Mouse (Mus musculus) skeletal muscle tissue, adult 2 months (tissue): ENCODE data around the gene Rerg.

Experiments
- DNase-seq: peaks from one replicate; pipeline ENCODE4 v3.0.0-alpha.2; 2012; ENCODE audit warnings: low read depth, low spot score

The Rerg gene

DNA sequence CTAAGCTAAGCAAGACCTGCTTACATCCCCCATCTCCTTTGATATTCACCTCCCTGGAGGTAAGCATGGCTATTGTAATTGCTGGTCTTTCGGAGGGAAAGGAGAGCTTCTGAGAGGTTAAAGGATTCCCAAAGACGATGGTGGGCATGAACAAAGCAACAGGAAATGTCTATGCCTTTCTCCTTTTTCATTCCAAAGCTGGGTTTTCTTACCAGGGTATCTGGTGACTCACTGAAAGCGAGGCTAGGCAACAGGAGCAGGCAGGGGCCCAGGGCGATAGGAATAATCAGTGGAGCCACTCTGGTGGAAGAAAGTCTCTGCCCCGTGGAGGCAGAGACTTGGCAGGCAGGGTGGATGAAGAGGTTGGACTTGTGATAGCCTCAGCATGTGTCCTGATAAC lies at the start of gene Rerg:
TSS of gene Rerg (minus strand) at position 272 of the 400 bp plus-strand sequence.
- DNase-seq = no peak

DNA sequence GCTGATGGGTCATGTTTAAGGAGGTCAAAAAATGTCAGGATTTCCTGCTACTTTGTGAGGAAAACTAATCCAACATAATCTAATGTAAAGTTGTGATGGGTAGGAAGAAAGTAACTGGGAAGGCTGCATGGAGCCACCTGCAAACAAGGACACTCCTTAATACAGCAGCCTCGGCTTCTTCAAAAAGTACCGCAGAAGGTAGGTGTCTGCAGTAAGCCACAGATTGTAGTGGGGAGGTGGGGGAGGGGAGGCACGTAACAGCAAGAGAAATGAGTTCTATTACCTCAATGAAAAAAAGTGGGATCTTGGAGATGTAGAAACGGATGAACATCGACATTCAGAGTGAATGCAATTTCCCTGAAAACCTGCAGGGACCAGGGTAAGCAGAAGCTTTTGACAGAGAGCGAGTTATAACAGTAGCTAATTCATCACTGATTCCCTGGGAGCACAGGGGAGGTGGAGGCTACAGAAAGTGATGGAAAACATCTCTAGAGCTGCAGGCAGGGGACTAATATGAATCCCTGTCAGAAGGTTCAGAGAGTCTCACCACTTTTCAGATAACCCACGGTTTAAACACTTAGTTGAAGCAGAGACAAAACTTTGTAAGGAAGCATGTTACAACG lies 47.7 kb upstream of the Rerg start:
- DNase-seq = no peak

DNA sequence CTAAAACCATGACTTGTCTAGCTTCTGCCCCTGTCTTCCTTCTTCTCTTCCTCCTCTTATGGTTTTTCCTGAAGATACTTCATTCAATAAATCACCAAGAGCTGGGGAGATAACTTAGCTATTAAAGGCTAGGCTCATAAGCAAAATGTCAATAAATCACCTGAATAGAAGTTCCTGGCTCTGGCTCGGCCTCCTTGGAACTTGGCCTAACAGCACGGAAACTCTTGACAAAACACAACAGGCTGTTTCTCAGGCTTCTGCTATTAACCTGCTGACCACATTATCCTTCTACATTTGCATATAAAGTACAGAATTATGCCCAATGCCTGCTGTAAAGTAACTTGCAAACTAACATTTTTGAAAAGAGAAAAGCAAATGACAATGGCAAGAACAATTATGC lies 41.1 kb upstream of the Rerg start:
- DNase-seq = no peak

DNA sequence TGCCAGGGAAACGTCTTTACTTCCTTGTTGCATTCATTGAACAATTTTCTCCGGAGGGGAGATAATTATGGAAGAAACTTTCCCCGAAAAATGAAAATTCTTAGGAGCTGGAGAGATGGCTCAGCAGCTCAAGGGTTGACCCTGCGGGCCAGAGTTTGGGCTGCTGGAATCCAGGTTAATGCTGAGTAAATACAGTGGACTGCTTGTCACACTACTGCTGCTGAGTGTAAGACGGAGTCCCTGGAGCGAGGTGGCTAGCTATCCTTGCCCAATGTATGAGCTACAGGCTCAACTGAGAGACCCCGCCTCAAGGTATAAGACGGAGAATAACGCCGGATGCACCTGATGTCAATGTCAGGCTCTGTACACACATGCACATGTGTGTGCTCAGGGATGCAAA lies 40.7 kb upstream of the Rerg start:
- no peak for DNase-seq

DNA sequence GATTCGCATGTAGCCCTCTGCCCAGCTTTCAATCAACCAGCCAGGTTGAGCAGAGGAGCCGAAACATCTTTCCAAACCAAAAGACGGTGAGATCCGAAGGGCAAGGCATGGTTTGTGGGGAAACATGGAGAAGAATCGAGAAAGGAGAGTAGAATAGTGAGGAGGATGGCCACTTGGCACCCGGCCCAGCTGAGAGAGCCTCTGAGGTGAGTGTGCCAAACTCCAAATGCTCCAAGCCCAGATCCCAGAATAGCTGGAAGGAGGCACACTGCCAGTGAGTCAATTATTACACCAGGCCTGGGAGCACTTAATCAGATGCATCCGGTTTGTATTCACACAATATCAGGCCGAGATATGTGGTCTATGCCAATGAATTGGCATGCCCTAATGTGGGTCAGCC lies 39.7 kb upstream of the Rerg start:
- no peak for DNase-seq

DNA sequence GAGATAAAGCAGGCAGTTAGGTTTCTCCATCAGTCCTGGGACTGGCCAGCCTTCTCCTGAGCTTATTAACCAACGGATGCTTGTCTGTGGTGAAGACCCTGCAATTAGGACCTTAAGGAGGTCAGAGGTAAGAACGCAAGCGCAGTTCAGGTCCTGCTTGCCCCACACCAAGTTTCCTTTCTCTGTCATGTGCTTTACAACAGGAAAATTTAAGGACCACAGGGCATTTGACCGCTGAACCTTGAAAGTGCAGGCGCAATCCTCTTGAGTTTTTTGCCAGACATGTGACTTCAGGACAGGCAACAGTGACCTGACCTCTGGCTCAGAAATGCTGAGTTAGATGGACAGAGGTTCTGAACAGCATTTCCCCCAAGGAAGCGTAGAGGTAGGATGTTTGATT lies 36.8 kb upstream of the Rerg start:
- DNase-seq = no peak

DNA sequence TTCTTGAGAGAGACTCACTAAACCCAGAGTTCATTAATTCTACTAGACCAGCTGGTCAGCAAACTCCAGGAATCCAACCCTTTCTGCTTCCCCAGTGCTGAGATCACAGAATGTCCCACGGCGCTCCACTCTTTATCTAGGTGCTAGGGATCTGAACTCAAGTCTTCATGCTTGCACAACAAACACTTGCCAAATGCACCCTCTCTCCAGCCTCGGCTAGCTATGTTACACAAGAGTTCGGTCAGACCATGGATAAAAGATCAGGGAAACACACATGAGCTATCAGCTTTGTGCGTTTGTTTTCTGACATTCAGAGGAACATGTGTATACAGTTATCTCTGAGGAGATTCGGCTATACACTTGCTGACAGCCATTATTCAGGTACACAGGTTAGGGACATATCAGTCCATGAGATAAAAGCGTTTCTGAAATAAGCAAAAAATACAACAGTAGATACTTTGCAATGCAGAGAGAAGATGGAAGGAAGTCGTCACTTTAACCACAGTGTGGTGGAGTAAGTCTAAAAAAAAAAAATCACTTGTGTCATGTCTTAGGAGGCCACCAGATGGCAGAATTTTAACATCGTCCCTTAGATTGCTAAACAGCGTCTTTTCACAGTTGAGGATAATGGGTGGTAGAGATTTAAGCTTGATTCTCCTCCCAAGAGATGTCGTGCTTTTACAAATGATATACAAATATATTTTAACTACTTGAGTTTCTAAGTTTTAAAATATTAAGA lies 35.5 kb upstream of the Rerg start:
- DNase-seq = no peak

DNA sequence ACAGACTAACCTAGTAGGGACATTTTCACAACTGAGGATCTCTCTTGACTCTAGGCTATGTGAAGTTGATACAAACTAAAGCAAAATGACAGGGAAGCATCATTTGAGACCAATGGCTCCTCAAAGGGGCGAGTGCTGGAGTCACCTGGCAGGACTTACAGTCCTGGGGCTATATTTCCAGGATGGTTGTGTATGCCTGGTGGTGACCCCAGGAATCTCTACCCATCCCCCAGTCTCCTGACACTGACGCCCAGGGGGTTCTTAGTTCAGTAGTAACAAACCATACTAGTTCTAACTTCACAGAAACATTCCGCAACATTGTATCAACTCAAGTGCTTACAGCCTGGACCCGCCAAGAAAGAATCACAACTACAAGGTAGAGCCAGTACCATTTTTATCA lies 32.4 kb upstream of the Rerg start:
- no peak for DNase-seq

DNA sequence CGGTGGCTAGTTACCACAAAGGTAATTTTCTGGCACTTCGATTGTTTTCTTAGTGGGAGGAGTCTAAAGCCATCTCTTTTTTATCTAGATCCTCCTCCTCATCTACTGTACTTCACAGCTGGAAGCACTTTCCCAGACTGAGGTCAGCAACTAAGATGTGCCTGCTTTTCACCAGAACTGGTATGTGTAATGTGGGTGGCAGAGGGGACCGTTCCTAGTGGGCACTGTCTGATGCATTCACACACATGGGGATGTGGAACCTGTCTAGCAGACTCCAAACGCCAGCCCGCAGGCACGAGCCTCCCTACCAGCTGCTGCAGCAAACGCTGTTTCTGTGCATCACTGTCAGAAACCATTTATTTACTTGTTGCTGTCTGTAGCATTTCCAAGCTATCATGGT lies 31.3 kb upstream of the Rerg start:
- no peak for DNase-seq

DNA sequence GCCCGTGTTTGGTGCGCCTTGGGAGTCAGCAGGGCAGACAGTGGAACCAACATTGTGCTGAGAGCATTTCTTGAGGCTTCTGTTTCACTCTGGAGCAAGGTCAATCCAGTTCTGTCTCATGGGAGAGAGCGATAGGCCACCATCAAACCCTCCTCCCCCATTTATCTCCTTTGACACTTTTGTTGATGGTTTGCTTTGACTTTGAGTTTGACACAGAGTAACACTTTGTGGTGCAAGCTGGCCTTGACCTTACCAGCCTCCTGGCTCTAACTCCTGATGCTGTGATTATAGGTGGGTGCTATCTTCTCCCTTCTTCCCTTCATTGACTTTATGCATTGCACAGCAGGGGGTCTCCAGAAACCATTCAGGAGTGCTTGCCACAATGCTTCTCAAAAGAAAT lies 30.9 kb upstream of the Rerg start:
- DNase-seq = no peak

DNA sequence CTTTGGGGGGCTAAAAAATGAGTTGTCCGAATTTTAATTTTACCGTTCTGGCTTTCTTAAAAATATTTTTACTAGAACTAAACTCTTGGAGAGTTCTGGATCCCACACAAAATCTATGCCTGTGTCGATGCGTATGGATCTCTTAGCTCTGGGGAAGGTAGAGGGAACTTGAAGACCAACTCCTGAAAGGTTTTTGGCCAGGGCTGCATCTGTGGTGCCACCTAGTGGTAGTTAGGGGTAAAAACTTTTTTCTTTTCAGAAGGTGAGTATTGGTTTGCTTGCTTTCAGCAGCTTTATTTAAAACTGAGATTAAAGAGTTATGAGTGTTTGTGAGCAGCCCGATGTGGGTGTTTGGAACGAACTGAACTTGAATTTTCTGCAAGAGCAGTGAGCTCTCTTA lies 21.8 kb upstream of the Rerg start:
- peak; percentile 17 for DNase-seq

DNA sequence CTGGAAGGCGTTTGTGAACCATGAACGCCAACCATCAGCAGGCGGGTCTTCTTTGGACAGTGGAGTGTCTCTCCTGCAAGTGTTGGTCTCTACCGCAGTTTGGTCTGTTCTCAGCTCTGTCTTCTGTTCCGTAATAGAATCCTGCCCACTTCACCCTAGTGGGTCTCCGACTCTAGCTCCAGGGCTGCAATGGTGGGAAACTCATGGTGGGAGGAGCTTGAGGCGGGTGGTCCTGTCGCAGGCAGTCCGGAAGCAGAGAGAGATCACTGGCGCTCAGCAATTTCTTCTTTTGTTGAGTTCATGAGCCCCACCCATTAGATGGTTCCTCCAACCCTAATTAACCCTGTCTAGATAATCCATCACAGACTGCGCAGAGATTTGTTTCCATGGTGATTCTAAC lies 20.7 kb upstream of the Rerg start:
- DNase-seq = no peak

DNA sequence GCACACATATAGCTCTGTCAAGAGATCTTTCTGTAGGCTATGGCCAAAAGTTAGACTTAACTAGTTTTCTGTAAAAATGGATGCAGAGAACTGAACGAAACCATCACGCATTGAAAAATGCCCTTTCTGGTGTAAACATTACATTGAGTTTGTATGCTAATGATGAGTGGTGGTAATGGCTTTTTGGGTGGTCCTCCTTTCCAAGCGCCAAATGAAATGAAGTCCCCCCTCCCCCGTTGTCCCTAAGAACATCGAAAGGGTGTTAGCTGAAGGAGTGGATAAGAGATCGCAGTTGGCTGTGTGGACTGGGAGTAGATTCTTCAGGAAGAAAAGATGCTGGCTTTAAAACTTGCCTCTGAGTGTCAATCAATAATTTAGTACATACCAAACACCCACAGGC lies 20.3 kb upstream of the Rerg start:
- no peak for DNase-seq

DNA sequence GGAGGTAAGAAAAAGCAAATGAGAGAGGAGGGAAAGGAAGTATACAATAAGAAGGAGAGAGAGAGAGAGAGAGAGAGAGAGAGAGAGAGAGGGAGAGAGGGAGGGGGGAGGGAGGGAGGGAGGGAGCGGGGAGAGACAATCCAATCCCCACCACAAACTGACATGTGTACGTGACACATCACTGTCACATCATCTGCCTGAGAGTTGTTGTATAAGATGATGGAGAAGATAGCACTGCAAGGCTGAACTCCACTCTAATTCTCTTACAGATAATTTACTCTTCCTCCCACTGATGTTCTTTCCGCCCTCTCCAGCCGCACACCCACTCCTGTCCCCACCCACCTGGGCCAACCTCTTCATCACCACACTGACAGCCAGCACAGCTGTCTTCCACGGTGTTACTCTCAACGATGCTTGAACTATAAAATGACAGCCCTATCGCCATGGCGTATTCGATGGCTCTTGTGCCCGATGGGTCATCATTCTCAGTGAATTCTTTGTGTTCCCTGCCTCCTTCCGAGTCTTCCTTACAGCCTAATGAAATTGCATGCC lies 18.2 kb upstream of the Rerg start:
- DNase-seq = no peak

DNA sequence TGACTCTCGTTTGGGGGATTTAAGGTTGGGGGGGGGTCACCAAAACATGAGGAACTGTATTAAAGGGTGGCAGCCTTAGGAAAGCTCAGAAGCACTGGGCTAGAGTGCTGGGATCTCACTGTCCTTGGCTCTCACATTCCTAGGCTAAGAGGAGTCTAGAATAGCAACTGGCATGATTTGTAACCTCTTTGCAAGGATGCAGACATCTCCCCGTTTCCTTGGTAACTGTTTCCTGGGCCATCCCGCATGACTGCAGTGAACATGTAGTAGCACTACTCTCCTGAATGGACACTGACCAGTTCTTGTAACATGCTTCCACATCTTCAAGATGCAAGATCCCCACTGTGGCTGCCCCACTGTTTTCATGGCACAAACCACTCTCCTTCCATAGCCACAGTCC lies 17.1 kb upstream of the Rerg start:
- no peak for DNase-seq

DNA sequence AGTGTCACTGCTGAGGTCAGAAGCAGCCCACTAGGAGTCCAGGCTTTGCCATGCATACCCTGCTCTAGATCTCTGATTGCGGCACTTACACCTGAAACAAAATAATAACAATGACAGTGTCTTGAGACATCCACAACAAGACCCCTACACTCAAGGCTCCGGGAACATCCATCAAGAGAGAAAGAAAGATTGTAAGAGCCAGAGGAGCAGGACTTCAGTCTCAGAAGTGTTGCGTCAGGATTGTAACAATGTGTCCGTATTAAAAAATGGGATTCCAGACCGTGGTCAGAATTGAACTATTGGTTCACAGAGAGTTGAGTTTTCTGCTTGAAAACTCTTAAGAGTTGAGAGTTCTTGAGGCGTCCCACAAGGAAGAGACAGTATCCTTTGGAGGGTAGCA lies 10.3 kb upstream of the Rerg start:
- no peak for DNase-seq

DNA sequence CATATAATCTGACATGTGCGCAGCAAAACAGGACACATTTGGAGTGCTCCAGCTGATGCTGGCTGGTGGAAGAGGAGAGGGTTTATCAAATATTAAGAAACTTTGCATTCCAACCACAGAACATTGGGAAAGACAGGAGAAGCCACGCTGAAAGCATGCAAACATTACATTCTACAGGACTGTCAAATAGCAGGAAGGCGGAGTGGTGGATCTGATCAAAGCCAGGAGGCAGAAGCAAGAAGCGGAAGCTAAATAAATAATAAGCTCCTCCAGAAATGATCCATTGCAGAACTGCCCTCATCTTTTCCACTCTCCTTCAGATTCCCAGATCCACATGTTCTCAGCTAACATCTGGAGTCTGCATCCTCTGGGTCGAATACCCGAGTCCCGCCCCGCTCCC lies 9.8 kb upstream of the Rerg start:
- DNase-seq = no peak

DNA sequence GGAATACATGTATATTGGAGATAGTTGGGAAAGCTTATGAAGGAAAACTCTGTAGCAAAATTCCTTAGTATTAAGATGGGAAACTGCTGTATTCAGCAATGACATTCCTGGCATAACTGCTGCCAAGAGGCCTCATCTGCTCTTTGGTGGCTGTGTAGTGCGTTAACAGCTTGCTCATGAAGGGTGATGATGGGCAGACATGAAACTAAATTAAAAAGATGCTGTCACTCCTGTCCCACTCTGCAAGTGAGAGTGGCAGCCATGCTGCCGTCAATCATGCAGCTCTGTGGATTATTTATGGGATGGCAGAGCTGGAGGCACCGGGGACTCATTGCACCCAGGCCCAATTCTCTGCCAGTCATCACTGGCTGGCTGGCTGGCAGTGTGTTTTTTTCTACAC lies 8.7 kb upstream of the Rerg start:
- DNase-seq = no peak

DNA sequence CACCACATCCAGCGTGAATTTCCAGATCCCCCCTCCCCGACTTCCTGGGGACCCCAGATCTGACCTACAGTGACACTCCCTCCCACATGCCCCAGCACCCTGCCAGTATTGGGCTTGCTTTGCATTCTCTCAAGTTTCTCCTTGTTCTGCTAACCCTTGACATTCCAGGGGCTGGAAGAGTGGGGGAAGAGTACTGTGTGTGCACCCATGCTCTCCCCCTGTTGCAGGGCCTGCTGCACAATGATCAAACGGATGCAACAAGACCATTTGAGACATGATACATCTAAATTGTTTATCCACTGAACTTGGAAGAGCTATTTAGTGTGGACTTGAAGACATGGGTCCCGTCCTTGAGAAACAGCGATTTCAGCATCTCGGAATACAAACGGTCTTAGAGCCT lies 349 bp upstream of the Rerg start:
- no peak for DNase-seq

DNA sequence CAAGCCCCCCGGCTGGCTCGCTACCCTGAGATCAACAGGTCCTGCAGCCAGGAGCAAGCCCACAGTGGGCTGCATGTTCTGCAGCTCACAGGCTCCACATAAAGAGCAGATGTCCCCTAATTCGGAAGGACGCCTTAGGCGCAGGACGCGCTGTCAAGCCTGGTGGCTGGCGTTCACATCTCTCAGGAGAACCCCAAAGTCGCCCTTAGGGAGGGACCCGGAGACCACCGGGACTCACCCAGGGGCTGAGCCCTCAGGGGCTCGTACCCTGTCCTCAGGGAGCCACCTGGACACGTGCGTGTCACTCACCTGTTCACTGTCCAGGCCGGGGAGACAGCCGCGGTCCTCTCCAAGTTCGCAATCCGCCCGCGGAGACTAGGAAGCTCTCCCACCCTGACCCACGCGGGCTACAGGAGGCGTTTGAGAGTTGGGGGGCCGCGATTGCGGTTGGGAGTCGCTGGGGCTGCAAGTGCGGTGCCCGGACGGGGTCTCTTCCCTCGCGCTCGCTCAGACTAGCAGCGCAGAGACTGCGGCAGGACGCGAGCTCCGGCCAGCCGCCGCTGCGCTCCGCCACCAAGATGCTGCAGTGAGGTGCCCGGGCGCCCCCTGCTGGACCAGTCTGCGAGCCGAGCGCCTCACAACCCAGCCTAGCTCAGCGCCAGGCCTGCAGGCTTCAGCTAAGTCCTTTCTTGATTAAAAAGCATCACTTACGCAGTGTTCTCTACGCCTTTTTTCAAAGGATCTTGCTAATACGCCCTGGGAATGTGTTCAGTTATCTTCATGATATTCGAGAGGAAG lies 927 bp downstream of the Rerg start:
- DNase-seq = peak; percentile 49

DNA sequence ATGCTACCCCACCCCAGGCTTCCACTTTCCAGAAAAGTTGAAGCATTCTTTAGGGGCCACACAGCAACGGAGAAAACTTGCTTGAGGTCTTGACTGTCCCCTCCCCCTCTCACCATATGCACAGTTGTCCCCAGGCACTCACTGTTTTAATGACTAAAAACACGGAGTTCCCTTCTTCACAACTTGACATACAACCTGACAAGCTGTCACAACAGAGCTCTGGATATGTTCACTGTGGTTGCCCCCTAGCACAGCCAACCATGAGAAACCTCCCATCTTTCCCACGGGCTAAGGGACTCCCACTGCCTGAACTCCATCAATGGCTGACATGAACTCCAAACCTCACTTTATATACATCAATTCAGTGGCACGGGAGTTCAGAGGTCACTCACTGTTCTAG lies 3.5 kb downstream of the Rerg start:
- DNase-seq = no peak

DNA sequence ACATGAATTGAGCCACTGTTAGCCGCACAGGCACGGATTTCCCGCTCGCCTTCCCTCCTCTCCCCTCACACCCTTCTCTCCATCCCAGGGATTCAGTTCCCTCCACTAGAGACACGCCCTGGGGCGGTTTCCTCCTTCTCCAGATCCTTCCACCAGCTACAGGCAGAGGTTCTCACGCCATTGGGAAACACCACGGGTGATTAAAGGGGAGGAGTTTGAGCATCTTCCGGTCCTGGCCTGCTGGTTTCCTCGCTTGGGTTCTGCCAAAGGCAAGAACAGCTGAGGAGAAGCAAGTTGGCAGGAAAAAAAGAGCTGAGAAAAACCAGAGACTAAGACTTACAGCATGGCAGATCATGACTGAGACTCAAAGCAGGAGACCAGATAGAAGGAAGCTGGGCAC lies 6.7 kb downstream of the Rerg start:
- no peak for DNase-seq

DNA sequence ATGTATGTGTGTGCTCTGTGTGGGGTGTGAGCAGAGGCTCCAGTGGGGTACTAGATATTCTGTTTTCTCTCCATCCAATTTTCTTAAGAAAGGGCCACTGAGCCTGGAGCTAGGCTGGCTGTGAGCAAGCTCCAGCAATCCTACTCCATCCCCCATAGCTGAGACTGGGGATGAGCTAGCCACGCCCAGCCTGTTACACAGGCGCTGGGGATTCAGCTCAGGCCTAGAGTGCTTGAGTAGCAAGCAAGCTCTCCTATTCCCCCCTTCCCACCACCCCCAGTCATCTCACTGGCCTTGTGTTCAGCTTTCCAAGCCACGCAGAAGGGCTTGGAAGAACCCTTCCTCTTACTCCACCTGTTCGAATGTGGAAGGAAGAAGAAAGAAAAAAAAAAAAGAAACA lies 7.2 kb downstream of the Rerg start:
- no peak for DNase-seq
